Mouse (Mus musculus) bone marrow macrophage, adult 2 months (primary cell): ENCODE results near the gene Atp5j.

Source experiments
- CTCF ChIP-seq: IDR thresholded peaks from 2 replicates; pipeline ENCODE4 v1.5.1; 2012; ENCODE audit warnings: low read depth, mild to moderate bottlenecking, low read length, moderate library complexity
- POLR2A ChIP-seq: IDR thresholded peaks from 2 replicates; pipeline ENCODE4 v1.6.1; 2012; ENCODE audit warnings: mild to moderate bottlenecking, low read depth, low read length, borderline replicate concordance

GRCm38 (mm10) chr16:84873805-84874204, 38.4 kb upstream of the Atp5j start:
- TF ChIP-seq CTCF: no peak
- no peak for TF ChIP-seq POLR2A
